Mouse (Mus musculus): ENCODE measurements around the gene Dnajb6. TPM values are rescaled to one million over a fixed set of nuclear protein-coding genes. Genes with fewer than 3 reads are reported as not detected.

The Dnajb6 gene
- 100 to 1,000 TPM; 163 to 230 TPM for total RNA-seq (2023)

DNA sequence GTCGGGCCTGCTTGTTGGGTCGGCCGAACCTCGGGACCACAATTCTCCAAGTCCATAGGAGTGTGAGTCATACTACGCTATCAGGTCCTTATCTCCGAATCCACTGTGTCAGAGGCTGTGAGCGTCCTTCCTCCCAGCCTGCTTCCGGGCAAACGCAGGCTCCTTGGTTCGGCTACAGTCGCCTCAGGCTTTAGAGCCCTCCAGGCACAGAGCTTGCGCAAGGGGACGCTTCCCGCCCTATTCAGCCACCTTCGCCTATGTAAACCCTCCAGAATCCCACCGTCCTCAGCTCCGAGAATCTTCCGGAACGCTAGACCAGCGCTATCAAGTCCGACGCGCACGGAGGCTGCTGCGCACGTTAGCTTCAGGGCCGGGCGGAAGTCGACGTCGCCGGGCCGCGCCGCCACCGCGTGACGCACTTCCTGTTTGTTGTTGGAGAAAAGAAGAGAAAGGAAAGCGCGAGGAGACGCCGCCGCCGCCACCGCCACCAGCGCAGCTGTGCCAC, at the start of gene Dnajb6, which contains the start of gene Gm5129:
Gene Dnajb6 (plus strand): TSS at position 132 of the 505 bp plus-strand sequence.
Gene Gm5129 (minus strand): TSS at position 380 of the 505 bp plus-strand sequence.

Other genes starting within 250 kb of the Dnajb6 start
- 10 to 100 TPM; 25.6 to 25.7 TPM for gene Ube3c, start 166.4 kb upstream of the Dnajb6 start, total RNA-seq (2023)
- gene Gm5129, start 248 bp downstream of the Dnajb6 start, total RNA-seq (2023), result 1 to 10 TPM; 6.1 to 6.5 TPM

Measured in monocyte, adult 59 days (primary cell).